Mouse (Mus musculus) cerebellum, adult 2 months (tissue): Measurements from ENCODE around the gene Hcrtr1.

Source experiments
- CTCF ChIP-seq: fragments of 200-500 bp; IDR thresholded peaks from 2 replicates; pipeline ENCODE4 v1.5.1; 2011; ENCODE audit warnings: low read depth, mild to moderate bottlenecking, control low read depth, low read length, moderate library complexity, borderline replicate concordance; ENCODE audit not compliant: insufficient read depth
- POLR2A ChIP-seq: fragments of 200-500 bp; IDR thresholded peaks from 2 replicates; pipeline ENCODE4 v1.6.1; 2011; ENCODE audit warnings: low read length, control low read depth, borderline replicate concordance; ENCODE audit not compliant: insufficient read depth

DNA sequence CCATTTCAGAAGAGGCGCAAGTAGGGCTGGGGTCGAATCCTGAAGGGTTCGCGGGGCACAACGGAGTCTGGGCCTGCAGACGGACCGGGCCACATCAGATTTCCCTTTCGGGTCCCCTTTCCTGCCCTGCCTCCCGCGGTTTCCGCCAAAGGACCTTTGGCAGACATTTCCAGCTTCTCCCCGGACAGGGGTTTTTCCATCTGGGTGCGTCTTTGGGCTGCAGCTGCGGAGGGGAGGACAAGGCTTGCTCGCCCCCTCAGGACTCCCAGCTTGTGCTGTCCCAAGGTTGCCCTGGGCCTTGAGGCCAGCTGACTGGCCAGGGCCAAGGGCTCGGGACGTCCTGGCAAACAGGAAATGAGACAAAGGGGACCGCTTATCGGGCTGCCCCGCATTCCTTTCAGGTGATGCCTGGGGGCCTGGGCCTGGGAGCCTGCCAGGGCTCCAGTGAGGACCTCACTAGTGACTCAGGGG lies 24.3 kb upstream of the Hcrtr1 start:
- TF ChIP-seq CTCF = no peak
- no peak for TF ChIP-seq POLR2A
